Mouse (Mus musculus): ENCODE data around the gene Senp2.

Senp2 gene

DNA sequence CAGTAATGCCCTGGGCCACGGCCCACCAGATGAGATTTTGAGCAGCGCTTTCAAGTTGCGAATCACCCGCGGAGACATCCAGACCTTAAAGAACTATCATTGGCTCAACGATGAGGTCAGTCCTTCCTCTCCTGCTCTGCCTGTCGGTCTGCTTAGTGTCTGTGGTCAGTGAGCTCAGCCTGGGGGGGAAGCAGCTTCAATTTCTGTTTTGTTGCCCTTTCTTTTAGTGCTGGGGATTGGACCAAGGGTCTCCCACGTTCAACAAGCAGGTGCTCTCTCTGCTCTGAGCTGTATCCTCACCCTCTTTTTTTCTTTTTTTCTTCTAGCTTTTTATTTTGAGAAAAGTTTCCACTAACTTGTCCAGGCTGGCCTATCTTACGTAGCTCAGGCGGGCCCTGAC, 29.3 kb downstream of the Senp2 start:
- no peak for DNase-seq

DNA sequence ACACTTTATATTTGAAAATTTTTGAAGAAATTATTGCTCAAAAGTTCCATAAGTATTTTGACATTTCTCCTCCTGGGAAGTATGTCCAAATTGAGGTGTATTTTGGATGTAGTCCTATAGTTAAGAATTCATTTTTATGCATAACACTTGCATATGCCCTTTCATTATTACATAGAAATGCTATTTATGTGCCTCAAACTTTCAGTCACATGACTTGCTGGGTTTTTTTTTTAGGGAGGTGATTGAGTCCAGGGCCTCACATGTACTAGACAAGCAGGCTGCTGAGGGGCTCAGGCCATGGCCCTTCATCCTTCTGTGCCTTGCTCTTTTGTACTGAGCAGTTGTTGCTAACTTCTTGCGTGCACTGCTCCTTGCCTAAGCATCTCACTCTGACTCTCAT, 30.7 kb downstream of the Senp2 start:
- DNase-seq, result no peak

GRCm38 (mm10) chr16:22043830-22044229, 34.5 kb downstream of the Senp2 start:
- no peak for DNase-seq

- DNase-seq, result no peak
Observed at GRCm38 (mm10) chr16:22045930-22046329, 36.6 kb downstream of the Senp2 start.

- DNase-seq, result no peak
Observed at GRCm38 (mm10) chr16:22046739-22047366, 37.6 kb downstream of the Senp2 start.

DNA sequence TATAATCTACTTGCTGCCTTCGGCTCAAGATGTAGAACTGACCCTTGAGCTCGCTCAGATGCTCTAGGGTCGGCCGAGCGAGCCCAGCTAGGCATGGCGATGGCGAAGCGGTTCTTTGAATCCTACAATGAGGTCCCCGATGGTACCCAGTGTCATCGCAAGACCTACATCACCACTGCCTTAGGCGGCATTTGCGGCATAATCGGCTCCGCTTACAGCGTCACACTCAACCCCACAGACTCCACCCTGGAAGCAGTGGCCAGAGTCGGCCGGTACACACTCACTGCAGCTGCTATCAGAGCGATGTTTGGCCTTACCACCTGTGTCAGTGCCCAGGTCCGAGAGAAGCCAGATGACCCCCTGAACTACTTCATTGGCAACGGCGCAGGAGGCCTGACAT, 44.1 kb downstream of the Senp2 start:
- no peak for DNase-seq

DNA sequence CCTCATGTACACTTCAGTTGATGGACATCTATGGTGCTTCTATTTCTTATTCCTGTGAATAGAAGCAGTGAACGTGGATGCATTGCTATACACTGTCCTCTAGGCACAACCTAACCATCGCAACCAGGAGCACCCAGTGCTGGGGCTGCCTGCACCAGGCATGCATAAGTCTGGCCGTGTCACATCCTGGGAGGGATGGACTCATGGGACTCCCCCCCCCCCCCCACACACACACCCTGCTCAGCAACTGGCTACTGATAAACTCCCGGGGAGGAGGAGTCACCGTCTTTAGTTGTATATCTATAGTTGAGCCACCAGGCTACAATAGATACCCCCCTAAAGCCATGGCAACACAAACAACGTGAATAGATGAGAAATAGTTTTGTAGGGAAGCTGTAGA, 48.2 kb downstream of the Senp2 start:
- no peak for DNase-seq

DNA sequence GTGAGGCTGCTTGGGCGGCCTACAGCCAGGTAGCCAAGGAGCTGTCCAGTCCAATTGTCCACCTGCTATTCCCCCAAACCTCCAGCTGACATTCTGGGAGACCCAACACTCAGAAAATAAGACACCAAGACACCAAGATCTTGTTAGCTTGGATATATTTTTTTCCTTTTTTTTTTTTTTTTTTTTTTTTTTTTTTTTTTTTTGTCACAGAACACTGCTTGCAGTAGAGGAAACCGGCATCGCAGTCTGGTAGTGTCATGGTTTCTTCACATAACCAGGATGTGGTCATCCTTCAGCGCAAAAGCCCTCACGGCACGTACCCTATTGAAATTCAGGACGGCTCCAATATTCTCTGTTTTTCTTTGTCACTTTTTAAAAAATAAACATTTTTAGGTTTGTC, 49.6 kb downstream of the Senp2 start:
- DNase-seq, result no peak

- no peak for DNase-seq
Observed at GRCm38 (mm10) chr16:22060416-22060815, 51.1 kb downstream of the Senp2 start.

DNA sequence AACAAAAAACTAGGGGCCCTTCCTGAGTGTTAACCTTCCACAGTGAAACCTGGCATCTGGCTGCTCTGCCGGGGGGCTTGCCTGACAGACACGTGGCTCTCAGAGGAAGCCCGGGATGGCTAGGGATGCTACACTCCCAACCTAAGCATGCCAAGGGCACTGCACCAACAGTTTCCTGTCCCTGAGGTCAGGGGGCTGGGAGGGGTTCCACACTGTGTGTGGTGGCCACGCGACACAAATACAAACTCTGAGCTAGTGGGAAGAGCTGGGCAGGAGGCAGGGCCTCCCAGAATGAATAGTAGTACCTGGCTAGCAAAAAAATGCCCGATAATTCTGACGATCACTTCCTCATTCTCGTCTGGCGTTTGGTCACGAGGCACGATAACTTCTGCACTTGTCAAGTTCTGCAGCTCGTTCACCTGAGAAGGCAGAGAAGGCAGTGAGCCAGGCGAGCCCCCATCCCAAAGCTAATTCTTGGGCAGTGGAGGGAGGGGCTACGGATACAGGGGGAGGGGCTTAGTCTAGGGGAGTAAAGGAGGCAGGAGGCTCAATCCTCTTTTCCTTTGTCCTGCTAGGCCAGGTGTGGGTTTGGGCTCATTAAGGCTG, 52.4 kb downstream of the Senp2 start:
- DNase-seq, result no peak

DNA sequence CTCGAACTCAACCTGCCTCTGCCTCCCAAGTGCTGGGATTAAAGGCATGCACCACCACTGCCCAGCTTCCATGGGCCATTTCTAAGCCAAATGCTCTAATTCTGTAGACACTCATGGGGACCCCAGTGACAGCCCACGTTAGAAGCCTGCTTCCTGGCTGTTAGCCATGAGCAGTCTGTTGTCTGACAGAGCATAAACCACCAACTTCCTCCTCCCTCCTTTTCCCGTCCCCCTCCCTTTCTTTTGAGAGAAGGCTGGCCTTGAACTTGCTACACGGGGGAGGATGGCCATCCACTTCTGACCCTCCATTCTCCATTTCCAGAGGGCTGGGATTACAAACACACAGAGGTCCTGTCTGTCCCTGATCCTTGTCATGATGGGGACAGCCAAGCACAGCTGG, 53.0 kb downstream of the Senp2 start:
- no peak for DNase-seq

DNA sequence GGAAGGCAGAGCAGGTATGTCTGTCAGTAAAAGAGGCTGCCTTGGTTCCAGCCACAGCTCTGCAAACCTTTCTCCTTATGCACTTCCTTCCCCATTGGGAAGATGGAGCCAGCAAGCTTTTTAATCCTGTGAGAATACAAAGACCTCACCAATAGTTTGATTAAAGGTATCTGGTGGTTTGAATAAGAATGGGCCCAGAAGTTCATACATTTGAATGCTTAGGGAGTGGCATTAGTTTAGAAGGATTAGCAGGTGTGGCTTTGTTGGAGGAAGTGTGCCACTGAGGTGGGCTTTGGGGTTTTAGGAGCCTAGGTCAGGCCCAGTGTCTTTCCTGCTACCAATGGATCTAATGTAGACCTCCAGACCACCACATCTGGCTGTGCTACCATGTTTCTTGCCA, 56.3 kb downstream of the Senp2 start:
- no peak for DNase-seq

DNA sequence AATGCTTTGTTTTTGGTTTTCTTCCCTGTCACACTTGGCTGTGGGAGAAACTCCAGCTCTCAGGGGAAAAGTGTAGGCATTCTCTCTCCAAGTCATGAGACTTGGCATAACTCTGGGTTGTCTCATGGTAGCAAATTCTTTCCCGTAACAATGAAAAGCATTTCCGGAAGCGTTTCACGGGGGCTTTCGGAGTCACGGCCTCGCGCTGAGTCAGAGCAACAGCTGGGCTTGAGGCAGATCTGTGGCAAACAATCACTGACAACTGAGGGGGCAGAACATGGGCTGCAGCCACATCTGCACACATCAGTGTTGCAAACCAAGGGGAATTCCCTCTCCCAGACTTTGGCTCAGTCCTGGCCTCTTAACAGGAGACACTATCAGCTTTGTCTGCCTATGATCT, 58.1 kb downstream of the Senp2 start:
- DNase-seq, result no peak

- no peak for DNase-seq
Observed at GRCm38 (mm10) chr16:22071361-22071760, 62.1 kb downstream of the Senp2 start.

- no peak for DNase-seq
Observed at GRCm38 (mm10) chr16:22075067-22075466, 65.8 kb downstream of the Senp2 start.

- DNase-seq, result no peak
Observed at GRCm38 (mm10) chr16:22075829-22076619, 66.7 kb downstream of the Senp2 start.

DNA sequence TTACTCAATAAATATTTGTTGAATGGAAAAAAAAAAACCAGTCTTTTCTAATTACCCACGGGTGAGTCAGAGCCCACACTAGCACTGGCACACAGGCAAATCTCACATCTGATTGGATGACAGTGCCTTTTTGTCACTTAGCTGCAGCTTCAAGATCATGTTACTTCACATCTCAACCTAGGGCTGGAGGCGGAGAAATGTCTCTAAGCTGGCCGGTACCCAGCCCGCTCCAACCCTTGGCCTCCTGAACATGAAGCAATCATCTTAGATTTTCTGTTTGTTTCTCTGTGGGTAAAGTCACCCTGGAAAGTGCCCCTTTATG, 67.3 kb downstream of the Senp2 start:
- DNase-seq, result no peak

DNA sequence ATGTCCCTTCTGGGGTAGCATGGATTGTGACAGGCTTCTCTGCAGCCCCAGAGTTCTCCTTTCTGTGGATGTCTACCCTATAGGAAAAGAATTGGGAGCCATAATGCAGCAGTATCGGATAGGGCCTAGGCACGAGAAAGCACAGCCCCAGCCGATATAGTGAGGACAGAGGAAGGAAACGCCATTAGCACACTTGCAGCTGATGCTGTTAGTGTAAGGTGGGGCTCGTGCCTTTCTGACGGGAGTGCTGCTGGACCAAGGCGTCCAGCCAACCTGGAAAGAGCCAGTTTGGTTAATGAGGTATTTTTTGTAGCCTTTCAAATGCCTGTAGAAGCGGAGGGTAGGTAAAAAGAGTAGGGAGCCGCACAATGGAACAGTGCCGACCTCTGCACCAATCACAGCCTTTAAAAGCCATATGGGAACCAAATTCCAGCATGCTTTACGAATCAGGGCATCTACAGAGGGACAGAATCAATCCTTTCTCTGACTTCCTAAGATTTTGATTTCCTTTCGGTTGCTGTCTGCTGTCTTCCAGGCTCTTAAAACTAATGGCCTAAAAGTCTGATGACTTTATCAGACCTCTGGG, 70.9 kb downstream of the Senp2 start:
- DNase-seq, result no peak

DNA sequence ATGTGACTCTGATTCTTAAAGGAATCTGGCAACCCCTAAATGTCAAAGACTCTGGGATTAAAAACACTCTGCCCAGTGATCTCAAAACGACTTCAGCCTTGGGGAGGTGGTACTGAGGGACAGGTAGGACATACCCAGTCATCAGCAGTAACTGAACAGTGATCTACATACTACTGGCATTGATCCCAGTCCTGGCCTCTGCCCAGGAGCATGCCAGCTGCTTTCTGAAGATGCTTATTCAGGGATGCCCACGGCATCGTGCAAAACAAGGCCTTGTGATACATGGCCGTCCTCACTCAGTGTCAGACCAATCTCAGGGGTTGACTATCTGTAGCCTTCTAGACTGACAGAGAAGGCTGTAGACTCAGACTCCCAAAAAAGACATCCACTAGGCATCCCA, 76.1 kb downstream of the Senp2 start:
- no peak for DNase-seq

- no peak for DNase-seq
Observed at GRCm38 (mm10) chr16:22091255-22091783, 82.0 kb downstream of the Senp2 start.

DNA sequence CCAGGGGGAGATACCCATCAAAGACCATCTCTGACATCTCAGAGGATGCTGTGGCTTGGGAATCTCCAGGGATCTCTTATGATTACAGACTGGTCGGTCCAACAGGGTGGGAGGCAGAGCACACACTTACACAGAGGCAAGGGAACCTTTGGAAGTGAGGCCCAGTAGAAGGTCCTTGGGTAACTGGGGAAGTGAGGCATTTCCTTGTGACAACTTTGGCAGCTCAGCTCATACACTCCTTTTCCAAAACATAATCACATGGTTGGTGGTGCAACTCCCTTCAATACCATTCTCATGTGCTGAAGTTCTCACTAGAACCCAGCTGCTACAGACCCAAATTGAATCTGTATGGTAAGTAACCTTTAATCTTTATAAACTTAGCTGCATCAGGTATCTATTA, 86.5 kb downstream of the Senp2 start:
- DNase-seq, result no peak

- DNase-seq, result peak; percentile 4 to 10
Observed at GRCm38 (mm10) chr16:22097659-22098058, 88.4 kb downstream of the Senp2 start.

All from cerebellum, adult 18-20 months (tissue).